Mouse (Mus musculus) megakaryocyte, embryonic 14.5 days (primary cell): ENCODE measurements at regions not wholly inside any gene's neighbourhood (a gene's known extent, or its start where the extent isn't known, plus 50 kb on each side); places are given as distances from the start of the nearest gene placed in this dataset.

Experiments used
- H3K27me3 ChIP-seq: replicated peaks from 2 replicates; pipeline ENCODE3; 2012; ENCODE audit warnings: inconsistent platforms
- H3K36me3 ChIP-seq: replicated peaks from 2 replicates; pipeline ENCODE3; 2012; ENCODE audit warnings: low read length, inconsistent platforms, mixed read lengths
- H3K4me1 ChIP-seq: 2 replicates; pipeline ENCODE4 v1.6.1; 2012; ENCODE audit warnings: inconsistent platforms
- H3K4me3 ChIP-seq: replicated peaks from 2 replicates; pipeline ENCODE3; 2012; ENCODE audit warnings: moderate library complexity, mild to moderate bottlenecking, inconsistent platforms
- H3K9me3 ChIP-seq: 2 replicates; pipeline ENCODE4 v1.6.1; 2012; ENCODE audit warnings: inconsistent platforms
- FLI1 ChIP-seq: IDR thresholded peaks from 2 replicates; pipeline ENCODE4 v1.6.1; 2012; ENCODE audit warnings: low read length, inconsistent platforms, mixed read lengths
- GATA1 ChIP-seq: IDR thresholded peaks from 3 replicates; pipeline ENCODE4 v1.6.1; 2012; ENCODE audit warnings: mixed read lengths, low read length, inconsistent platforms, borderline replicate concordance

DNA sequence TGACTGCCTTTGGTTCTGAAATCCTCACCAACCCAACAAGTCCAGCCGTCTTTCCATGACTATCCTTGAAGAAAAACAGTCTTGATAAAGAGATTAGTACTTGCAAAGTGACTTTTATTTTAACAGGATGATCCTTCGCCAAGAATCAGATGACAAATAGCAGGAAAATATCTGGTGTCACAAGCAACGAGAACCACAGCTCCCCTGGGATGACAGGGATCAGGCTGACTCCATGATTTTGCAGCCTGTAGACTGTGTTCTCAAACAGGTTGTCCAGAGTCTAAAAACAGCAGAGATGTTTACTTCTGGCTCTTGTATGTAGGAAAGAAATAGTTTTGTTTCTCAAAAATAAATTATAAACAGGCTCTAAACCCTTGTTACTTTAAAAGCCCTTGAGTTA lies 63.3 kb downstream of the Tmem18 start:
- peaks cover 4% of the 10 kb centered on the region for H3K9me3 ChIP-seq
- TF ChIP-seq FLI1: no peak
- TF ChIP-seq GATA1: no peak
- no peaks in the 10 kb centered on the region for H3K4me1 ChIP-seq
- H3K27me3 ChIP-seq: no peaks in the 10 kb centered on the region
- H3K4me3 ChIP-seq: no peak overlapping the region
- H3K36me3 ChIP-seq: no peaks in the 10 kb centered on the region

DNA sequence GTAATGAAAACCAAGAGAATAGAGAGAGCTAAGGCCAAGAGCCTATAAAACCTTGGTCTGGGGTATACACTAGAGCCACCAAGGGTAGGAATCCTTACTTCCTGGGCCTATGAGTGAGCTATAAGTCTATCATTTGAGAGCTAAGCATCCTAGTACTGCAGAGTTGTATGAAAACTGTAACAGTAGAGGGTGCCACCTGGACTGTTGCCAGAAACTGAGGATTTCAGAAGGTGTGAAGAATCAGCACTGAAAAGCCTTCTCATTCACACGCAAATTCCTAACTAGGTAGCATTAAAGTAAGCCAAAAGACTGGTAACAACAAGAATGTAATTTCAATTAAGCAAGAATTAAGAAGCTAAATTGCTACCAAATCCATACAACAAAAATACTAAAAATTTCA lies 67.3 kb downstream of the Tmem18 start:
- TF ChIP-seq GATA1 (no peak), FLI1 (no peak)

DNA sequence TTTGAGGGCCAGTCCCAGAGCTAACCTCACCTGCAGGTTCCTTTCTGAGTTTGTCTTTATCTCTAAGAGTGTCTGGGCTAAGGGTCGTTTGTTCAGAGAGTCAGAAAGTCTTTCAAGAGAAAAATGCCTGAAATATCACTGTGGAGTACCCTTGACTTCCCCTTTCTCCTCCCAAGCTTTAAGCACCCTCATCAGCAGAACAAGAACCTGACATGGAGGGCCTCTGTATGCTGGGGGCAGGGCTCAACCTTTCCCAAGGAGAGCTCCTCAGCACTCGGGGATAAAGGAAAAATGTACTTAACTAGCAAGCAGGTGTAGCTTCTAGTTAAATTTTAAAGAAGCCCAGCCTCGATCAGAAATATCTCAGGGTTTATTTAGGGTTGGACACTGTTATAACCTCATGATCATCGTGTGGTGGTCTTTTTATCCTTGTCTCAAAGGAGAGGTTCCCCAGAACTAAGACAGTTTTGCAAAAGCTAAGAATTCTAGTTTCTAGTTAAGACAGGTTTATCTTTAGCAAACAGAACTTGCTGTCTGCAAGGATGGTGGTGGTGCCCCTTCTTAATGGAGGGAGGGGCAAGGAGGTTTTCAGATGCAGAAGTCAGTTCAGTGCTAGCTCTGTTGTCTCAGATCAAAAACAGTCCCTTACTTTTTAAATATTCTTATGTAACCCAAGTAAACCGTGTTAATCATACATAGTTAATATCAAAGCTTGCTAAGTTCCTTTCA lies 70.3 kb downstream of the Tmem18 start:
- Histone ChIP-seq H3K9me3 (no peaks in the 10 kb centered on the region), H3K36me3 (no peaks in the 10 kb centered on the region), H3K4me1 (no peaks in the 10 kb centered on the region), H3K27me3 (no peaks in the 10 kb centered on the region), H3K4me3 (no peak overlapping the region)
- TF ChIP-seq GATA1: no peak
- TF ChIP-seq FLI1: no peak

More for the DNA sequence above, 67.3 kb downstream of the Tmem18 start:
- peaks cover 4% of the 10 kb centered on the region; the same call in 1 of the 2 replicates for H3K9me3 ChIP-seq
- no peaks in the 10 kb centered on the region for H3K4me1 ChIP-seq
- H3K4me3 ChIP-seq: no peak overlapping the region
- H3K36me3 ChIP-seq: no peaks in the 10 kb centered on the region
- H3K27me3 ChIP-seq: no peaks in the 10 kb centered on the region

- no peaks in the 10 kb centered on the region for H3K9me3 ChIP-seq
- H3K4me3 ChIP-seq: no peak overlapping the region
- H3K27me3 ChIP-seq: no peaks in the 10 kb centered on the region
- no peaks in the 10 kb centered on the region for H3K36me3 ChIP-seq
- H3K4me1 ChIP-seq: no peaks in the 10 kb centered on the region
- TF ChIP-seq GATA1: no peak
- no peak for TF ChIP-seq FLI1
Observed at GRCm38 (mm10) chr12:30655076-30655421, 70.8 kb downstream of the Tmem18 start.

DNA sequence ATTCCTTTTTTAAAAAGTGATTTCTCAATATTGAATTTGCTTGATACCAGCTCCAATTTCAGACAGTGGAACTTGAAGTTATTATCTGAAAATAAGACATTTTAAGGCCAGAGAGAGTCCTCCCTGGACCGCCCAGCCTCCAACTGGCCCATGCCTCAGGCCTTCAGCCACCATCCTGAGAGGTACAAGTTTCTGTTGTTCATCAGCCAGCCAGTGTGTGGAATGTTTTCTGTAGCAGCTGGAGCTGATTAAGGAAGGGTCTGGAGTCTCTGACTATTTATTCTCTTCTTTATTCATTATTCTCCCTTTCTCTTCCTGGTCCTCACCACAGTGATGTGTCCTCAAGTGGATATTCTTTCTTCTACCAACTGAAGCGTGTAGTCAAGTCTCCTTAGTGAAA lies 94.6 kb downstream of the Tmem18 start:
- H3K4me3 ChIP-seq: no peak overlapping the region
- H3K27me3 ChIP-seq: no peaks in the 10 kb centered on the region
- no peaks in the 10 kb centered on the region for H3K4me1 ChIP-seq
- TF ChIP-seq FLI1 (no peak), GATA1 (no peak)
- no peaks in the 10 kb centered on the region for H3K36me3 ChIP-seq
- no peaks in the 10 kb centered on the region for H3K9me3 ChIP-seq

- H3K27me3 ChIP-seq: no peaks in the 10 kb centered on the region
- no peaks in the 10 kb centered on the region for H3K36me3 ChIP-seq
- H3K9me3 ChIP-seq: peaks cover 9% of the 10 kb centered on the region; the same call in 1 of the 2 replicates
- TF ChIP-seq GATA1 (no peak), FLI1 (no peak)
- H3K4me3 ChIP-seq: no peak overlapping the region
- no peaks in the 10 kb centered on the region for H3K4me1 ChIP-seq
Observed at GRCm38 (mm10) chr12:30690038-30690437, 105.8 kb downstream of the Tmem18 start.

- no peak overlapping the region for H3K4me3 ChIP-seq
- H3K27me3 ChIP-seq: no peaks in the 10 kb centered on the region
- H3K9me3 ChIP-seq: 0 out of 2 replicates have a peak, but pooled peaks cover 5% of the 10 kb centered on the region
- H3K36me3 ChIP-seq: no peaks in the 10 kb centered on the region
- H3K4me1 ChIP-seq: no peaks in the 10 kb centered on the region
- no peak for TF ChIP-seq GATA1
- no peak for TF ChIP-seq FLI1
Observed at GRCm38 (mm10) chr12:30693540-30693939, 109.3 kb downstream of the Tmem18 start.

DNA sequence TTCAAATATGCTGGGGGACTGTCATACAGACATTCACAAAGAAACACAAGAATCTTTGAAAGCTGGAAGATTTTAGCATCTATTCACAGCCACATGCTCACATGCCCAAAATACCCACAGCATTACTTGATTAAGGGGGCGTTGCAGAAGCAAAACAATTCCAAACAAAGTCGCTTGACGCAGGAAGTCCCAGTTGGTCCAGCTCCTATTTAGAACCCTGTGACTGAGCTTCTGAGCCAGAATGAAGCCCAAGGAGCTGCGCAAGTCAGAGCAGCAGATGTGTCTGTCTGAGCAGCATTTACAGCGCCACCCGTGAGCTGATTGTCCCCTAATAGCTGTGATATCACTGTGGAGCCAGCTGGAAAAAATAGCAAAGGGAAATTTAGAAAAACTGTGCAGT lies 114.0 kb downstream of the Tmem18 start:
- Histone ChIP-seq H3K9me3 (no peaks in the 10 kb centered on the region), H3K27me3 (no peaks in the 10 kb centered on the region), H3K4me1 (no peaks in the 10 kb centered on the region), H3K4me3 (no peak overlapping the region), H3K36me3 (no peaks in the 10 kb centered on the region)
- no peak for TF ChIP-seq FLI1
- TF ChIP-seq GATA1: no peak

GRCm38 (mm10) chr12:30703691-30704090 lies 119.5 kb downstream of the Tmem18 start:
- Histone ChIP-seq H3K9me3 (no peaks in the 10 kb centered on the region), H3K36me3 (no peaks in the 10 kb centered on the region), H3K4me3 (no peak overlapping the region), H3K27me3 (no peaks in the 10 kb centered on the region), H3K4me1 (peaks cover 9% of the 10 kb centered on the region)
- no peak for TF ChIP-seq GATA1
- no peak for TF ChIP-seq FLI1

- H3K27me3 ChIP-seq: no peaks in the 10 kb centered on the region
- no peaks in the 10 kb centered on the region for H3K9me3 ChIP-seq
- H3K36me3 ChIP-seq: no peaks in the 10 kb centered on the region
- H3K4me1 ChIP-seq: peaks cover 9% of the 10 kb centered on the region
- no peak overlapping the region for H3K4me3 ChIP-seq
- TF ChIP-seq GATA1 (no peak), FLI1 (no peak)
Observed at GRCm38 (mm10) chr12:30707271-30707670, 123.0 kb downstream of the Tmem18 start.

- Histone ChIP-seq H3K36me3 (no peaks in the 10 kb centered on the region), H3K4me1 (peaks cover 9% of the 10 kb centered on the region), H3K4me3 (no peak overlapping the region), H3K27me3 (no peaks in the 10 kb centered on the region), H3K9me3 (no peaks in the 10 kb centered on the region)
- TF ChIP-seq GATA1 (no peak), FLI1 (no peak)
Observed at GRCm38 (mm10) chr12:30708635-30709181, 124.5 kb downstream of the Tmem18 start.
